Mouse (Mus musculus) heart, embryonic 13.5 days (tissue): ENCODE data around the gene Siah1b. TPM values are rescaled to one million over a fixed set of nuclear protein-coding genes. Genes with fewer than 3 reads are reported as not detected.
A peak's percentile ranks its signal among the peaks of the same experiment; 100 is the strongest.

Source experiments
- ATAC-seq: fragments of 200-750 bp; cut with Nextera tagmentation; 2 replicates; pipeline ENCODE4 v1.8.0; 2017; ENCODE audit warnings: moderate TSS enrichment; ENCODE audit not compliant: insufficient number of reproducible peaks, low FRiP score, low TSS enrichment; ENCODE audit errors: extremely low read depth
- H3K27ac ChIP-seq: fragments of 300-500 bp; sonication (generic); replicated peaks from 2 replicates; pipeline ENCODE4 v1.5.1; 2015; ENCODE audit warnings: moderate library complexity, mild to moderate bottlenecking, inconsistent platforms
- H3K27me3 ChIP-seq: fragments of 300-500 bp; sonication (generic); replicated peaks from 2 replicates; pipeline ENCODE4 v1.6.1; 2015; ENCODE audit warnings: mild to moderate bottlenecking, inconsistent platforms
- H3K36me3 ChIP-seq: fragments of 300-500 bp; sonication (generic); 2 replicates; pipeline ENCODE4 v1.6.1; 2015; ENCODE audit warnings: mild to moderate bottlenecking, inconsistent platforms
- H3K4me1 ChIP-seq: fragments of 300-500 bp; sonication (generic); 2 replicates; pipeline ENCODE4 v1.6.1; 2015; ENCODE audit warnings: inconsistent platforms
- H3K4me2 ChIP-seq: fragments of 300-500 bp; sonication (generic); 2 replicates; pipeline ENCODE4 v1.6.1; 2015; ENCODE audit warnings: inconsistent platforms, mild to moderate bottlenecking, moderate library complexity
- H3K4me3 ChIP-seq: fragments of 300-500 bp; sonication (generic); 2 replicates; pipeline ENCODE4 v1.5.1; 2015; ENCODE audit warnings: moderate library complexity, mild to moderate bottlenecking, inconsistent platforms
- H3K9ac ChIP-seq: fragments of 300-500 bp; sonication (generic); 2 replicates; pipeline ENCODE4 v1.6.1; 2015; ENCODE audit warnings: inconsistent platforms, mild to moderate bottlenecking, moderate library complexity
- H3K9me3 ChIP-seq: fragments of 300-500 bp; sonication (generic); 2 replicates; pipeline ENCODE4 v1.6.1; 2016; ENCODE audit warnings: inconsistent platforms
- WGBS: fragments of 180-500 bp; shearing (Covaris S2); methylation state at CpG from one replicate; pipeline ENCODE4 v1.1.7; 2015; ENCODE audit warnings: mixed read lengths; 5-methylcytosine and 5-hydroxymethylcytosine counted together
- polyA plus RNA-seq: library from polyadenylated mRNA; unstranded; fragments of >200 nt; fragmentation: Nextera tagmentation; extraction: Ambion mirVana; gene quantifications from 2 replicates; pipeline ENCODE4 v1.2.1, GENCODE M21; 2015

Gene Siah1b
- polyA plus RNA-seq, 1 experiment from 2014 or later = 18.8 TPM

DNA sequence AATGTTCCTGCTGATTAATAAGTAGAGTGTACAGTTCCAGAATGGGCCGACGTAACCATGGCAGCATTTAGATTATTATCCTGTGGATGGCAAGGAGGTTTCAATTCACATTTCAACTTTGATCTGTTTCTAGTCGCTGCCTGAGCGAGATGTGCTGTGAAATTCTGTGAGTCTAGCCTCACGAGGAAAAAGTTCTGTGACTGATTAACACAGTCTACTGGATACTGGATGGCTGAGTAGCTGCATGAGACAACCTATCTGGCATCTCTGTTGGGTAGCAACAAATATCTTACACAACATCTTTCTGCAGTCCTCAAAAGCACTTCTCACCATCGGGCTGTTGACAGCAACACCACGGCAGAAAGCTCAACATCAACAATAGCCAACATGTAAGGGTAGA is 43.8 kb downstream of the Siah1b start:
- H3K4me3 ChIP-seq = no peak overlapping the region

DNA sequence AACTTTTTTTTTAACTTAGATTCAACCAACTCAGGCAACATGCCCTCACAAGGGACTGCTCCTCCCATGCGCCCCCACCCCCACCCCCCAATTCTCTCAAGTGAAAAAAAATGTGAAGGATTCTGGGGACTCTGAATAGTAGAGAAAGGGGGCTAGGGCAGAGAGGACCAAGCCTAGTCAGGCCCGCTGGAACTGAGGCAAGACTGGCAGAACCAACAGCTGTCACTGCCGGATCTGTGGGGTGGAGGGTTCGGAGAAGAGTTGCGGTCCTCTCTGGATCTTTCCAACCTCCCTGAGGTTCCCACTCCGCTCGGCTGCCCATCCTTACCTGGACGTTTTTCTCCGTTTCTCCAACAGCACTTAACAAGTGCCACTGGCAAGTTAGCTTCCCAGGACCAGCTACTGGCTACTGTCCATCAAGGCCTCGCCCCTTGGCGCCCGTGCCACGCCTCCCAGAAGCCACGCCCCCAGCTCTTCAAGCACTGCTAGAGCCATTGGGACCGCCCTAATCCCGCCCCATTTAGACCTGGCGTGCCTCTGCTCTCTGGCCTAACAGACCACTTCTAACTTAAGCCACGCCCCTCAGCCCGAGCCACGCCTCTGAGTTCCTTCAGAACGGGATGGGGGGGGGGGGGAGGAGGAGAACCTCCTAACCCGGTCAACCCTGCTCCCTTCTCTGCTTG is 48.5 kb downstream of the Siah1b start, which contains the start of gene Car5b:
Gene Car5b (minus strand): TSS at position 391 of the 683 bp plus-strand sequence.
- peak; percentile 93 for ATAC-seq
- no peak within 1 kb of the TSS for H3K27ac ChIP-seq
- H3K27me3 ChIP-seq = no peaks in the 10 kb centered on the region
- 11% methylated on average over 22 of the region's 22 CpGs for WGBS
- no peaks in the 10 kb centered on the region for H3K9me3 ChIP-seq
- H3K4me3 ChIP-seq = peak within 1 kb of the TSS; percentile 49
- H3K36me3 ChIP-seq = no peaks in the 10 kb centered on the region
- H3K9ac ChIP-seq = peak within 1 kb of the TSS; percentile 62
- peak within 1 kb of the TSS; percentile 69 for H3K4me2 ChIP-seq
- H3K4me1 ChIP-seq = no peaks in the 10 kb centered on the region

More for the DNA sequence above, 43.8 kb downstream of the Siah1b start:
- H3K9ac ChIP-seq = no peak overlapping the region
- 76% methylated on average over 7 of the region's 7 CpGs for WGBS
- H3K36me3 ChIP-seq = no peaks in the 10 kb centered on the region
- H3K4me1 ChIP-seq = no peaks in the 10 kb centered on the region
- H3K27ac ChIP-seq = no peak overlapping the region
- no peaks in the 10 kb centered on the region for H3K27me3 ChIP-seq
- ATAC-seq = no peak
- H3K4me2 ChIP-seq = no peak overlapping the region
- no peaks in the 10 kb centered on the region for H3K9me3 ChIP-seq

Other genes with a start within 250 kb of the Siah1b start
- gene Ap1s2, start 167.5 kb downstream of the Siah1b start, polyA plus RNA-seq = 17.7 and 22.0 TPM in 2 replicates
- 31.3 and 32.6 TPM in 2 replicates for gene Zrsr2, start 117.8 kb downstream of the Siah1b start, polyA plus RNA-seq
- 0.12 and 0.25 TPM in 2 replicates for gene Car5b, start 48.5 kb downstream of the Siah1b start, polyA plus RNA-seq
- 0.28 and 0.53 TPM in 2 replicates for gene Cltrn, start 12.3 kb upstream of the Siah1b start, polyA plus RNA-seq
- 0.28 and 0.88 TPM in 2 replicates for gene Ace2, start 62.8 kb upstream of the Siah1b start, polyA plus RNA-seq
- gene Bmx, start 181.7 kb upstream of the Siah1b start, polyA plus RNA-seq = 5.8 and 5.9 TPM in 2 replicates
- 8.1 and 10.0 TPM in 2 replicates for gene Pir, start 192.9 kb upstream of the Siah1b start, polyA plus RNA-seq